Mouse (Mus musculus) hindbrain, embryonic 12.5 days (tissue): ENCODE data around the gene Gm10563. TPM values are rescaled to one million over a fixed set of nuclear protein-coding genes. Genes with fewer than 3 reads are reported as not detected.
A peak's percentile ranks its signal among the peaks of the same experiment; 100 is the strongest.

ENCODE experiments used
- ATAC-seq: fragments of 200-750 bp; cut with Nextera tagmentation; 2 replicates; pipeline ENCODE4 v1.8.0; 2017; ENCODE audit warnings: moderate TSS enrichment; ENCODE audit not compliant: low FRiP score
- H3K27ac ChIP-seq: fragments of 300-500 bp; sonication (generic); 2 replicates; pipeline ENCODE4 v1.5.1; 2016; ENCODE audit warnings: mild to moderate bottlenecking
- H3K27me3 ChIP-seq: fragments of 300-500 bp; sonication (generic); 2 replicates; pipeline ENCODE4 v1.6.1; 2016; ENCODE audit warnings: mild to moderate bottlenecking
- H3K36me3 ChIP-seq: fragments of 300-500 bp; sonication (generic); 2 replicates; pipeline ENCODE4 v1.6.1; 2016; ENCODE audit warnings: mild to moderate bottlenecking
- H3K4me1 ChIP-seq: fragments of 300-500 bp; sonication (generic); 2 replicates; pipeline ENCODE4 v1.6.1; 2016
- H3K4me2 ChIP-seq: fragments of 300-500 bp; sonication (generic); replicated peaks from 2 replicates; pipeline ENCODE4 v1.6.1; 2016; ENCODE audit warnings: mild to moderate bottlenecking
- H3K4me3 ChIP-seq: fragments of 300-500 bp; sonication (generic); 2 replicates; pipeline ENCODE4 v1.5.1; 2016; ENCODE audit warnings: mild to moderate bottlenecking
- H3K9ac ChIP-seq: fragments of 300-500 bp; sonication (generic); 2 replicates; pipeline ENCODE4 v1.6.1; 2016; ENCODE audit warnings: mild to moderate bottlenecking, moderate library complexity
- H3K9me3 ChIP-seq: fragments of 300-500 bp; sonication (generic); replicated peaks from 2 replicates; pipeline ENCODE4 v1.6.1; 2016; ENCODE audit warnings: mild to moderate bottlenecking
- WGBS: fragments of 180-500 bp; shearing (Covaris S2); methylation state at CpG from one replicate; pipeline ENCODE4 v1.1.7; 2016; 5-methylcytosine and 5-hydroxymethylcytosine counted together
- polyA plus RNA-seq: library from polyadenylated mRNA; unstranded; fragments of >200 nt; fragmentation: Nextera tagmentation; extraction: Ambion mirVana; gene quantifications from 2 replicates; pipeline ENCODE4 v1.2.1, GENCODE M21; 2016

Gm10563 gene
- polyA plus RNA-seq, 1 experiment from 2014 or later = not detected

- H3K36me3 ChIP-seq = peaks cover 28% of the 10 kb centered on the region; the same call in 1 of the 2 replicates
- H3K27ac ChIP-seq = no peak overlapping the region
- 93% methylated on average over 6 of the region's 6 CpGs for WGBS
Measured at GRCm38 (mm10) chr4:155603801-155604200, 41.4 kb downstream of the Gm10563 start.

GRCm38 (mm10) chr4:155602753-155603152 is 42.5 kb downstream of the Gm10563 start:
- Histone ChIP-seq H3K27ac (no peak overlapping the region), H3K4me3 (peak overlapping the region; percentile 97), H3K9me3 (no peaks in the 10 kb centered on the region; the same call in 1 of the 2 replicates), H3K27me3 (no peaks in the 10 kb centered on the region), H3K4me1 (peaks cover 17% of the 10 kb centered on the region), H3K9ac (peak overlapping the region; percentile 98; the same call in 1 of the 2 replicates), H3K36me3 (peaks cover 24% of the 10 kb centered on the region; the same call in 1 of the 2 replicates), H3K4me2 (peak overlapping the region; percentile 92)
- no peak for ATAC-seq
- WGBS = 97% methylated on average over 1 of the region's 1 CpGs

More at GRCm38 (mm10) chr4:155603801-155604200, 41.4 kb downstream of the Gm10563 start:
- H3K9me3 ChIP-seq = no peaks in the 10 kb centered on the region; the same call in 1 of the 2 replicates
- peaks cover 15% of the 10 kb centered on the region for H3K4me1 ChIP-seq
- H3K4me3 ChIP-seq = no peak overlapping the region
- H3K4me2 ChIP-seq = no peak overlapping the region
- H3K9ac ChIP-seq = no peak overlapping the region
- no peak for ATAC-seq
- H3K27me3 ChIP-seq = no peaks in the 10 kb centered on the region

GRCm38 (mm10) chr4:155601997-155602456 is 43.2 kb downstream of the Gm10563 start:
- WGBS = 3% methylated on average over 27 of the region's 31 CpGs
- peak overlapping the region; percentile 99 for H3K27ac ChIP-seq

GRCm38 (mm10) chr4:155601091-155601996 is 43.9 kb downstream of the Gm10563 start, which contains the start of gene Slc35e2:
Slc35e2 (plus strand) TSS chr4:155601416.
- H3K4me2 ChIP-seq = peak within 1 kb of the TSS; percentile 92
- H3K4me3 ChIP-seq = peak within 1 kb of the TSS; percentile 97
- H3K27ac ChIP-seq = peak within 1 kb of the TSS; percentile 99
- no peaks in the 10 kb centered on the region; the same call in 1 of the 2 replicates for H3K9me3 ChIP-seq
- no peaks in the 10 kb centered on the region for H3K27me3 ChIP-seq
- peaks cover 17% of the 10 kb centered on the region for H3K4me1 ChIP-seq
- peaks cover 19% of the 10 kb centered on the region; the same call in 1 of the 2 replicates for H3K36me3 ChIP-seq
- WGBS = under 1% methylated on average over 62 of the region's 65 CpGs
- peak within 1 kb of the TSS; percentile 98 for H3K9ac ChIP-seq
- ATAC-seq = peak; percentile 96

More at GRCm38 (mm10) chr4:155601997-155602456, 43.2 kb downstream of the Gm10563 start:
- Histone ChIP-seq H3K4me2 (peak overlapping the region; percentile 92), H3K4me3 (peak overlapping the region; percentile 97), H3K27me3 (no peaks in the 10 kb centered on the region), H3K9me3 (no peaks in the 10 kb centered on the region; the same call in 1 of the 2 replicates), H3K36me3 (peaks cover 24% of the 10 kb centered on the region; the same call in 1 of the 2 replicates), H3K9ac (peak overlapping the region; percentile 98), H3K4me1 (peaks cover 17% of the 10 kb centered on the region)
- peak; percentile 43; the same call in 1 of the 2 replicates for ATAC-seq

- Histone ChIP-seq H3K9me3 (no peaks in the 10 kb centered on the region; the same call in 1 of the 2 replicates), H3K4me1 (peaks cover 17% of the 10 kb centered on the region), H3K9ac (peak overlapping the region; percentile 98), H3K4me3 (peak overlapping the region; percentile 97), H3K36me3 (0 out of 2 replicates have a peak, but pooled peaks cover 12% of the 10 kb centered on the region), H3K4me2 (peak overlapping the region; percentile 92), H3K27me3 (no peaks in the 10 kb centered on the region), H3K27ac (peak overlapping the region; percentile 99)
- ATAC-seq = no peak
- 89% methylated on average over 10 of the region's 11 CpGs for WGBS
Measured at GRCm38 (mm10) chr4:155599901-155600825, 45.0 kb downstream of the Gm10563 start.

GRCm38 (mm10) chr4:155598536-155598935 is 46.7 kb downstream of the Gm10563 start:
- Histone ChIP-seq H3K9ac (no peak overlapping the region), H3K4me3 (no peak overlapping the region), H3K27me3 (no peaks in the 10 kb centered on the region), H3K4me1 (peaks cover 17% of the 10 kb centered on the region), H3K27ac (no peak overlapping the region), H3K4me2 (no peak overlapping the region), H3K36me3 (0 out of 2 replicates have a peak, but pooled peaks cover 7% of the 10 kb centered on the region), H3K9me3 (no peaks in the 10 kb centered on the region; the same call in 1 of the 2 replicates)
- 26% methylated on average over 9 of the region's 20 CpGs for WGBS
- no peak for ATAC-seq

GRCm38 (mm10) chr4:155596606-155597005 is 48.6 kb downstream of the Gm10563 start:
- WGBS = 80% methylated on average over 5 of the region's 5 CpGs
- H3K4me3 ChIP-seq = no peak overlapping the region
- H3K4me2 ChIP-seq = no peak overlapping the region
- H3K9ac ChIP-seq = no peak overlapping the region
- H3K36me3 ChIP-seq = no peaks in the 10 kb centered on the region
- H3K4me1 ChIP-seq = peaks cover 5% of the 10 kb centered on the region; the same call in 1 of the 2 replicates
- H3K27ac ChIP-seq = no peak overlapping the region
- no peaks in the 10 kb centered on the region for H3K27me3 ChIP-seq
- H3K9me3 ChIP-seq = no peaks in the 10 kb centered on the region; the same call in 1 of the 2 replicates
- ATAC-seq = no peak

- ATAC-seq = no peak
- H3K4me1 ChIP-seq = peaks cover 4% of the 10 kb centered on the region; the same call in 1 of the 2 replicates
- no peaks in the 10 kb centered on the region; the same call in 1 of the 2 replicates for H3K9me3 ChIP-seq
- 82% methylated on average over 3 of the region's 3 CpGs for WGBS
- no peak overlapping the region for H3K9ac ChIP-seq
- no peaks in the 10 kb centered on the region for H3K27me3 ChIP-seq
- H3K4me2 ChIP-seq = no peak overlapping the region
- 0 out of 2 replicates have a peak, but pooled peaks cover 5% of the 10 kb centered on the region for H3K36me3 ChIP-seq
- no peak overlapping the region for H3K27ac ChIP-seq
- H3K4me3 ChIP-seq = no peak overlapping the region
Measured at GRCm38 (mm10) chr4:155595777-155596176, 49.4 kb downstream of the Gm10563 start.

DNA sequence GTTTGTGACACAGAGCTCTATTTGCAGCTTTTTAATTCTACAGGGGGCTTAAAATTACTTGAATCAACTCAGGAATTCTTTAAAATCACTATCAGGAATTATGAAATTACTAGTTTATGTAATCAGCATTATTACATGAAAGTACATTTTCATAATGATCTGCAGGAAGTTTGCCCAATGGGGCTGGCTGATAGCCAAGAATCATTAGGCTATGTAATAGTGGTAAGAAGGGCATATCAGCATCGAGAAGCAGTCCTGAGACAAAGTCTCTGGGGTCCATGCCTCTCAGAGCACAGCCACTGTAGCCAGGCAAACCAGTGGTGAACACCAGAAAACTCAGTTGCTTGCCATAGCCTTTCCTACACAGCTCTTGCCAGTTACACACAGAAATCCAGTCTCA is 51.4 kb downstream of the Gm10563 start:
- Histone ChIP-seq H3K27me3 (no peaks in the 10 kb centered on the region), H3K27ac (no peak overlapping the region), H3K36me3 (peaks cover 23% of the 10 kb centered on the region), H3K4me1 (0 out of 2 replicates have a peak, but pooled peaks cover 2% of the 10 kb centered on the region), H3K9me3 (no peaks in the 10 kb centered on the region; the same call in 1 of the 2 replicates), H3K9ac (no peak overlapping the region), H3K4me3 (no peak overlapping the region), H3K4me2 (no peak overlapping the region)
- 67% methylated on average over 1 of the region's 1 CpGs for WGBS
- no peak for ATAC-seq

- WGBS = 90% methylated on average over 7 of the region's 7 CpGs
- H3K36me3 ChIP-seq = peaks cover 48% of the 10 kb centered on the region
- no peak overlapping the region for H3K27ac ChIP-seq
- no peaks in the 10 kb centered on the region for H3K4me1 ChIP-seq
- no peak for ATAC-seq
- H3K27me3 ChIP-seq = no peaks in the 10 kb centered on the region
- H3K4me2 ChIP-seq = no peak overlapping the region
- H3K9me3 ChIP-seq = no peaks in the 10 kb centered on the region
- H3K4me3 ChIP-seq = no peak overlapping the region
- no peak overlapping the region for H3K9ac ChIP-seq
Measured at GRCm38 (mm10) chr4:155591012-155591719, 54.0 kb downstream of the Gm10563 start.

- Histone ChIP-seq H3K4me1 (no peaks in the 10 kb centered on the region), H3K36me3 (peaks cover 66% of the 10 kb centered on the region), H3K9me3 (no peaks in the 10 kb centered on the region), H3K27me3 (no peaks in the 10 kb centered on the region), H3K27ac (no peak overlapping the region), H3K4me2 (no peak overlapping the region), H3K4me3 (no peak overlapping the region), H3K9ac (no peak overlapping the region)
- no peak for ATAC-seq
- 95% methylated on average over 5 of the region's 5 CpGs for WGBS
Measured at GRCm38 (mm10) chr4:155589356-155589755, 55.9 kb downstream of the Gm10563 start.
